8 mouse cellular contexts compared by ENCODE assay signal in genomic region chr14:20674064-20674833, GRCm38 (mm10). TPM values are rescaled to one million over a fixed set of nuclear protein-coding genes. Genes with fewer than 3 reads are reported as not detected.
DNase-seq lines count a peak whose midpoint lies in the region; ATAC-seq and TF ChIP-seq lines count a peak whose summit lies in the region.

Gene Sec24c (plus strand): TSS chr14:20674308.

- peak within 1 kb of the TSS; percentile 88 for H3K9ac ChIP-seq in CH12.LX (ENCODE audit: insufficient read depth, low read depth)
- peak within 1 kb of the TSS; percentile 74 for H3K9ac ChIP-seq in forebrain, embryonic 11.5 days (ENCODE audit: low read length)
- H3K9ac ChIP-seq in heart, embryonic 16.5 days (ENCODE audit: low read length): peak within 1 kb of the TSS; percentile 88
- peak within 1 kb of the TSS; percentile 88 for H3K9ac ChIP-seq in liver, embryonic 15.5 days
- H3K9ac ChIP-seq in neural tube, embryonic 12.5 days: peak within 1 kb of the TSS; percentile 66

- TF ChIP-seq CTCF in CH12.LX (conservative IDR thresholded peaks at IDR 0.05 in 1 of 2, IDR thresholded peaks at IDR 0.05 in 1 of 2; ENCODE audit: low read depth in 2 of 2, low read length in 2 of 2): no peak

- TF ChIP-seq POLR2A in CH12.LX (IDR thresholded peaks at IDR 0.05; ENCODE audit: low read depth, low read length): peak; percentile 73

- peak within 1 kb of the TSS; percentile 81 for H3K27ac ChIP-seq in CH12.LX (ENCODE audit: insufficient read depth, low read depth)
- H3K27ac ChIP-seq in forebrain, embryonic 11.5 days (ENCODE audit: low read depth, low read length): peak within 1 kb of the TSS; percentile 76
- H3K27ac ChIP-seq in heart, embryonic 16.5 days (ENCODE audit: low read length): peak within 1 kb of the TSS; percentile 95
- H3K27ac ChIP-seq in liver, embryonic 15.5 days (replicated peaks): peak within 1 kb of the TSS; percentile 91
- H3K27ac ChIP-seq in neural tube, embryonic 12.5 days: peak within 1 kb of the TSS; percentile 23; the same call in 1 of the 2 replicates

- ATAC-seq in forebrain, embryonic 11.5 days (replicated peaks; ENCODE audit: low FRiP score): peak; percentile 98
- peak; percentile 96 for ATAC-seq in heart, embryonic 16.5 days (replicated peaks; ENCODE audit: extremely low read depth, insufficient read depth, low FRiP score)
- peak; percentile 93 for ATAC-seq in liver, embryonic 15.5 days (ENCODE audit: insufficient read depth)
- ATAC-seq in neural tube, embryonic 12.5 days (ENCODE audit: low FRiP score, low read depth): peak; percentile 97

- WGBS in forebrain, embryonic 11.5 days: under 1% methylated on average over 39 of the region's 43 CpGs
- WGBS in heart, embryonic 16.5 days: 0% methylated on average over 43 of the region's 43 CpGs
- WGBS in liver, embryonic 15.5 days (ENCODE audit: insufficient replicate concordance): under 1% methylated on average over 43 of the region's 43 CpGs
- WGBS in neural tube, embryonic 12.5 days: 2% methylated on average over 43 of the region's 43 CpGs

- no peak for TF ChIP-seq EP300 in CH12.LX (IDR thresholded peaks at IDR 0.05; ENCODE audit: low read length)

- in situ Hi-C loops in CH12.LX (cut with MboI; ENCODE audit: low pct_ligation_motif_present, low pct_unique_long_range_greater_than_20kb, low sequenced_read_pairs): loop anchor here (10.0 kb wide), 1 partner anchor 279 kb away; the partner anchor contains the start of gene Mrps16

- H3K27me3 ChIP-seq in CH12.LX (replicated peaks): no peaks in the 10 kb centered on the region
- H3K27me3 ChIP-seq in forebrain, embryonic 11.5 days (ENCODE audit: control insufficient read depth, insufficient read depth, low read length): no peaks in the 10 kb centered on the region
- H3K27me3 ChIP-seq in heart, embryonic 16.5 days (ENCODE audit: control insufficient read depth, insufficient read depth, low read length): no peaks in the 10 kb centered on the region
- peaks cover 14% of the 10 kb centered on the region for H3K27me3 ChIP-seq in liver, embryonic 15.5 days
- peaks cover 7% of the 10 kb centered on the region; the same call in 1 of the 2 replicates for H3K27me3 ChIP-seq in neural tube, embryonic 12.5 days (replicated peaks)

- peaks cover 34 to 45% of the 10 kb centered on the region in 2 experiments for H3K36me3 ChIP-seq in CH12.LX (replicated peaks in 1 of 2; ENCODE audit: control insufficient read depth in 1 of 2, insufficient read depth in 1 of 2, low read length in 1 of 2)
- no peaks in the 10 kb centered on the region; the same call in 1 of the 2 replicates for H3K36me3 ChIP-seq in forebrain, embryonic 11.5 days (ENCODE audit: control insufficient read depth, insufficient read depth, low read length)
- H3K36me3 ChIP-seq in heart, embryonic 16.5 days (ENCODE audit: control insufficient read depth, insufficient read depth): peaks cover 25% of the 10 kb centered on the region
- H3K36me3 ChIP-seq in liver, embryonic 15.5 days (replicated peaks): peaks cover 35% of the 10 kb centered on the region
- H3K36me3 ChIP-seq in neural tube, embryonic 12.5 days: peaks cover 29% of the 10 kb centered on the region

- dilution Hi-C loops in CH12.LX (cut with MboI; ENCODE audit: extremely low pct_ligation_motif_present, extremely low pct_unique_long_range_greater_than_20kb, low sequenced_read_pairs): no loop called here

- peaks cover 33% of the 10 kb centered on the region for H3K79me2 ChIP-seq in CH12.LX (replicated peaks; ENCODE audit: control insufficient read depth, extremely low read depth, insufficient read depth, poor library complexity, severe bottlenecking)

- H3K4me2 ChIP-seq in CH12.LX (ENCODE audit: insufficient read depth, low read depth, poor library complexity, severe bottlenecking): peak within 1 kb of the TSS; percentile 88
- H3K4me2 ChIP-seq in forebrain, embryonic 11.5 days (ENCODE audit: low read depth, low read length, severe bottlenecking): peak within 1 kb of the TSS; percentile 62
- peak within 1 kb of the TSS; percentile 91 for H3K4me2 ChIP-seq in heart, embryonic 16.5 days (ENCODE audit: low read depth, low read length)
- peak within 1 kb of the TSS; percentile 86 for H3K4me2 ChIP-seq in liver, embryonic 15.5 days
- H3K4me2 ChIP-seq in neural tube, embryonic 12.5 days (replicated peaks): peak within 1 kb of the TSS; percentile 70

- H3K4me1 ChIP-seq in CH12.LX (ENCODE audit: control insufficient read depth in 1 of 2, insufficient read depth in 2 of 2): peaks cover 0 to 10% of the 10 kb centered on the region in 2 experiments; a peak in 2 of 4 replicates
- no peaks in the 10 kb centered on the region for H3K4me1 ChIP-seq in forebrain, embryonic 11.5 days (replicated peaks; ENCODE audit: control insufficient read depth, insufficient read depth, low read length)
- peaks cover 16% of the 10 kb centered on the region for H3K4me1 ChIP-seq in heart, embryonic 16.5 days (ENCODE audit: control insufficient read depth, insufficient read depth, low read length)
- peaks cover 22% of the 10 kb centered on the region for H3K4me1 ChIP-seq in liver, embryonic 15.5 days (replicated peaks)
- H3K4me1 ChIP-seq in neural tube, embryonic 12.5 days: peaks cover 8% of the 10 kb centered on the region

- H3K4me3 ChIP-seq in CH12.LX (replicated peaks in 1 of 3; ENCODE audit: low read depth in 2 of 3, low read length in 2 of 3, poor library complexity in 1 of 3): peak within 1 kb of the TSS; percentile 62 to 78 (median 68)
- peak within 1 kb of the TSS; percentile 82 for H3K4me3 ChIP-seq in forebrain, embryonic 11.5 days (ENCODE audit: low read depth, low read length)
- H3K4me3 ChIP-seq in heart, embryonic 16.5 days (ENCODE audit: low read length): peak within 1 kb of the TSS; percentile 82
- peak within 1 kb of the TSS; percentile 97 for H3K4me3 ChIP-seq in liver, embryonic 15.5 days (replicated peaks)
- H3K4me3 ChIP-seq in neural tube, embryonic 12.5 days: peak within 1 kb of the TSS; percentile 60

- TF ChIP-seq RAD21 in CH12.LX (IDR thresholded peaks at IDR 0.05; ENCODE audit: low read depth, low read length): no peak

- peaks cover 9% of the 10 kb centered on the region for H3K9me3 ChIP-seq in CH12.LX (replicated peaks; ENCODE audit: low read length)
- no peaks in the 10 kb centered on the region for H3K9me3 ChIP-seq in forebrain, embryonic 11.5 days (ENCODE audit: control insufficient read depth, low read length)
- no peaks in the 10 kb centered on the region; the same call in 1 of the 2 replicates for H3K9me3 ChIP-seq in heart, embryonic 16.5 days (replicated peaks; ENCODE audit: control insufficient read depth, low read length)
- no peaks in the 10 kb centered on the region for H3K9me3 ChIP-seq in liver, embryonic 15.5 days (replicated peaks)
- H3K9me3 ChIP-seq in neural tube, embryonic 12.5 days: no peaks in the 10 kb centered on the region

- peak; percentile 99 for DNase-seq in CH12.LX (ENCODE audit: extremely low read depth)
- DNase-seq in c-Kit-positive CD71-positive TER-119-negative erythroid progenitor cells, embryonic 14.5 days (ENCODE audit: low read depth): peak; percentile 99
- peak; percentile 99 for DNase-seq in forebrain, embryonic 11.5 days (ENCODE audit: low spot score)
- DNase-seq in kidney, postnatal 36 days: peak; percentile 98 to 99
- DNase-seq in telencephalon, adult 2 months (ENCODE audit: low read depth, low spot score): peak; percentile 98

TF ChIP-seq in CH12.LX, 34 proteins besides CTCF, POLR2A, EP300 and RAD21 (continues in another document):
- no peak for TF ChIP-seq JUND (conservative IDR thresholded peaks at IDR 0.05; ENCODE audit: low read depth, low read length)
- peak; percentile 95 for TF ChIP-seq MAZ (IDR thresholded peaks at IDR 0.05; ENCODE audit: low read depth, low read length)
- no peak for TF ChIP-seq USF2 (conservative IDR thresholded peaks at IDR 0.05; ENCODE audit: low read depth, low read length)
- no peak for TF ChIP-seq ZC3H11A (IDR thresholded peaks at IDR 0.05; ENCODE audit: low read depth, low read length)
- peak; percentile 88 for TF ChIP-seq POLR2AphosphoS2 (IDR thresholded peaks at IDR 0.05; ENCODE audit: low read depth, low read length)
- TF ChIP-seq ZNF384 (IDR thresholded peaks at IDR 0.05; ENCODE audit: low read depth, low read length): peak; percentile 93
- TF ChIP-seq SMC3 (IDR thresholded peaks at IDR 0.05; ENCODE audit: low read depth, low read length): no peak
- peak; percentile 63 for TF ChIP-seq BHLHE40 (IDR thresholded peaks at IDR 0.05; ENCODE audit: low read depth, low read length)
- peak; percentile 73 for TF ChIP-seq MXI1 (IDR thresholded peaks at IDR 0.05; ENCODE audit: low read depth, low read length)
- peak; percentile 69 for TF ChIP-seq NELFE (IDR thresholded peaks at IDR 0.05; ENCODE audit: low read depth, low read length)
- peak; percentile 5; the same call in 1 of the 2 replicates for TF ChIP-seq MAX (IDR thresholded peaks at IDR 0.05; ENCODE audit: low read length)
- TF ChIP-seq TBP (conservative IDR thresholded peaks at IDR 0.05; ENCODE audit: low read depth, low read length): peak; percentile 88
- TF ChIP-seq ELF1 (IDR thresholded peaks at IDR 0.05; ENCODE audit: low read depth, low read length): peak; percentile 97
- no peak for TF ChIP-seq USF1 (IDR thresholded peaks at IDR 0.05; ENCODE audit: low read depth, low read length)
- TF ChIP-seq PAX5 (IDR thresholded peaks at IDR 0.05; ENCODE audit: low read length): no peak
- TF ChIP-seq GABPA (IDR thresholded peaks at IDR 0.05; ENCODE audit: insufficient replicate concordance, low read depth, low read length): no peak
- TF ChIP-seq TCF12 (IDR thresholded peaks at IDR 0.05; ENCODE audit: low read depth, low read length): peak; percentile 77
- peak; percentile 56 for TF ChIP-seq MEF2A (IDR thresholded peaks at IDR 0.05; ENCODE audit: borderline replicate concordance, low read depth, low read length)
- TF ChIP-seq CHD1 (IDR thresholded peaks at IDR 0.05; ENCODE audit: low read depth, low read length): no peak
- no peak; the same call in 1 of the 2 replicates for TF ChIP-seq MYC (IDR thresholded peaks at IDR 0.05; ENCODE audit: low read depth, low read length)
- no peak for TF ChIP-seq ETS1 (conservative IDR thresholded peaks at IDR 0.05; ENCODE audit: low read depth, low read length)
- peak; percentile 50; the same call in 1 of the 2 replicates for TF ChIP-seq IRF4 (IDR thresholded peaks at IDR 0.05; ENCODE audit: low read depth, low read length)
- no peak for TF ChIP-seq E2F4 (IDR thresholded peaks at IDR 0.05; ENCODE audit: insufficient replicate concordance, low read depth, low read length)

RNA-seq across cellular contexts. Expression of gene Sec24c, which starts in this region (rescaled TPM):
- total RNA-seq in CH12.LX (2012; rRNA removed) (95.9 and 103 TPM in 2 replicates), CH12.LX (2014; rRNA removed) (51.2 and 57.0 TPM in 2 replicates)
- 107 and 122 TPM in 2 replicates for polyA plus RNA-seq in CH12.LX (2012; ENCODE audit: insufficient read length, low read depth)
- 94.5 and 98.1 TPM in 2 replicates for polyA plus RNA-seq in forebrain, embryonic 11.5 days (2014; fragmentation: Nextera tagmentation; extraction: Ambion mirVana)
- polyA plus RNA-seq in heart, embryonic 16.5 days (2015; fragmentation: Nextera tagmentation; extraction: Ambion mirVana): 73.2 and 76.2 TPM in 2 replicates
- 35.3 and 40.6 TPM in 2 replicates for polyA plus RNA-seq in liver, embryonic 15.5 days (2015; fragmentation: Nextera tagmentation; extraction: Ambion mirVana)
- polyA plus RNA-seq in neural tube, embryonic 12.5 days (2016; fragmentation: Nextera tagmentation; extraction: Ambion mirVana): 90.8 and 99.7 TPM in 2 replicates

Comparison
In these comparisons a context has a peak if more than half of its experiments do, and no peak if none do; other contexts are left out.
1. Peak in every context shown above with its lines: DNase-seq, ATAC-seq, H3K4me3 ChIP-seq and H3K27ac ChIP-seq.
2. H3K27ac ChIP-seq: peak in every context shown above with its lines; median percentile 95 in heart, embryonic 16.5 days; 91 in liver, embryonic 15.5 days; 81 in CH12.LX; 76 in forebrain, embryonic 11.5 days; 23 in neural tube, embryonic 12.5 days.